Mouse (Mus musculus) liver, embryonic 13.5 days (tissue): ENCODE results near the gene Trak1. TPM values are rescaled to one million over a fixed set of nuclear protein-coding genes. Genes with fewer than 3 reads are reported as not detected.

Source experiments
- ATAC-seq: fragments of 200-750 bp; cut with Nextera tagmentation; 2 replicates; pipeline ENCODE4 v1.8.0; 2017; ENCODE audit warnings: low read depth, mild to moderate bottlenecking, moderate number of reproducible peaks, moderate library complexity
- DNase-seq: peaks from one replicate; pipeline ENCODE4 v3.0.0; 2022
- H3K27ac ChIP-seq: fragments of 300-500 bp; sonication (generic); 2 replicates; pipeline ENCODE4 v1.5.1; 2015; ENCODE audit warnings: moderate library complexity, mild to moderate bottlenecking, inconsistent platforms
- H3K27me3 ChIP-seq: fragments of 300-500 bp; sonication (generic); 2 replicates; pipeline ENCODE4 v1.6.1; 2015; ENCODE audit warnings: mild to moderate bottlenecking, inconsistent platforms
- H3K36me3 ChIP-seq: fragments of 300-500 bp; sonication (generic); 2 replicates; pipeline ENCODE4 v1.6.1; 2015; ENCODE audit warnings: mild to moderate bottlenecking, inconsistent platforms
- H3K4me1 ChIP-seq: fragments of 300-500 bp; sonication (generic); replicated peaks from 2 replicates; pipeline ENCODE4 v1.6.1; 2015; ENCODE audit warnings: inconsistent platforms
- H3K4me2 ChIP-seq: fragments of 300-500 bp; sonication (generic); 2 replicates; pipeline ENCODE4 v1.6.1; 2015; ENCODE audit warnings: inconsistent platforms, mild to moderate bottlenecking, moderate library complexity
- H3K4me3 ChIP-seq: fragments of 300-500 bp; sonication (generic); replicated peaks from 2 replicates; pipeline ENCODE4 v1.5.1; 2015; ENCODE audit warnings: mild to moderate bottlenecking, inconsistent platforms
- H3K9ac ChIP-seq: fragments of 300-500 bp; sonication (generic); 2 replicates; pipeline ENCODE4 v1.6.1; 2015; ENCODE audit warnings: mild to moderate bottlenecking, inconsistent platforms
- H3K9me3 ChIP-seq: fragments of 300-500 bp; sonication (generic); replicated peaks from 2 replicates; pipeline ENCODE4 v1.6.1; 2016; ENCODE audit warnings: inconsistent platforms
- WGBS: fragments of 180-500 bp; shearing (Covaris S2); methylation state at CpG from one replicate; pipeline ENCODE4 v1.1.7; 2015; ENCODE audit not compliant: insufficient replicate concordance; 5-methylcytosine and 5-hydroxymethylcytosine counted together
- polyA plus RNA-seq: library from polyadenylated mRNA; unstranded; fragments of >200 nt; fragmentation: Nextera tagmentation; extraction: Ambion mirVana; gene quantifications from 2 replicates; pipeline ENCODE4 v1.2.1, GENCODE M21; 2015

The Trak1 gene
- polyA plus RNA-seq, 1 experiment from 2014 or later, result 3.6 TPM

DNA sequence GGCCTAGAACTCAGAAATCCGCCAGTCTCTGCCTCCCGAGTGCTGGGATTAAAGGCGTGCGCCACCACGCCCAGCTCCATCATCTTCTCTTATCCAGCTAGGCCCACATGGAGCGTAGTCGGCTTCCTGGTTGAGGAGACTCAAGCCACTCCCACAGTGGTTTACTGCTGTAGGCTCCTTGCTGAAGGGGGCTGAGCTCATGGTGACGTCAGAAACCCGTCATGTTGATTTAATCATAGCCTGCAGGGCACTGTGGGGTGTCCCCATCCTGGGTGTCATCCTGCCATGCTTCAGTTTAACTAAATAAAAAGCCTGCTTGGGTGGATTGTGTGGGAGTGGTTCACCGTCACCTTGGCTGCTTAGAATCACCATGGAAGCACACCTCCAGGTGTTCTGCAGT, 92.0 kb downstream of the Trak1 start:
- H3K4me2 ChIP-seq, result no peak overlapping the region
- WGBS, result 75% methylated on average over 10 of the region's 10 CpGs

GRCm38 (mm10) chr9:121391898-121392297, 94.6 kb downstream of the Trak1 start:
- Histone ChIP-seq H3K9ac (no peak overlapping the region), H3K9me3 (no peaks in the 10 kb centered on the region), H3K4me2 (no peak overlapping the region), H3K36me3 (no peaks in the 10 kb centered on the region), H3K27me3 (no peaks in the 10 kb centered on the region), H3K4me1 (no peaks in the 10 kb centered on the region), H3K4me3 (no peak overlapping the region), H3K27ac (no peak overlapping the region)
- WGBS, result 82% methylated on average over 13 of the region's 13 CpGs
- no peak for DNase-seq
- no peak for ATAC-seq

More for the DNA sequence above, 92.0 kb downstream of the Trak1 start:
- H3K36me3 ChIP-seq, result no peaks in the 10 kb centered on the region
- DNase-seq, result no peak
- H3K27ac ChIP-seq, result no peak overlapping the region
- H3K9me3 ChIP-seq, result no peaks in the 10 kb centered on the region
- H3K4me3 ChIP-seq, result no peak overlapping the region
- no peak overlapping the region for H3K9ac ChIP-seq
- ATAC-seq, result no peak
- peaks cover 11% of the 10 kb centered on the region for H3K4me1 ChIP-seq
- no peaks in the 10 kb centered on the region for H3K27me3 ChIP-seq

- DNase-seq (no peak), ATAC-seq (peak; percentile 53; the same call in 1 of the 2 replicates)
- no peaks in the 10 kb centered on the region for H3K9me3 ChIP-seq
- no peak overlapping the region for H3K27ac ChIP-seq
- H3K4me3 ChIP-seq, result no peak overlapping the region
- H3K4me2 ChIP-seq, result no peak overlapping the region
- H3K4me1 ChIP-seq, result no peaks in the 10 kb centered on the region
- no peaks in the 10 kb centered on the region for H3K36me3 ChIP-seq
- no peak overlapping the region for H3K9ac ChIP-seq
- WGBS, result 33% methylated on average over 5 of the region's 5 CpGs
- no peaks in the 10 kb centered on the region for H3K27me3 ChIP-seq
Measured at GRCm38 (mm10) chr9:121392427-121392826, 95.1 kb downstream of the Trak1 start.

GRCm38 (mm10) chr9:121393104-121393503, 95.8 kb downstream of the Trak1 start:
- Histone ChIP-seq H3K4me1 (peaks cover under 1% of the 10 kb centered on the region; the same call in 1 of the 2 replicates), H3K9ac (no peak overlapping the region), H3K27ac (no peak overlapping the region), H3K27me3 (no peaks in the 10 kb centered on the region), H3K36me3 (no peaks in the 10 kb centered on the region), H3K4me3 (no peak overlapping the region), H3K4me2 (no peak overlapping the region), H3K9me3 (no peaks in the 10 kb centered on the region)
- DNase-seq, result no peak
- no peak for ATAC-seq
- WGBS, result 78% methylated on average over 4 of the region's 4 CpGs

DNA sequence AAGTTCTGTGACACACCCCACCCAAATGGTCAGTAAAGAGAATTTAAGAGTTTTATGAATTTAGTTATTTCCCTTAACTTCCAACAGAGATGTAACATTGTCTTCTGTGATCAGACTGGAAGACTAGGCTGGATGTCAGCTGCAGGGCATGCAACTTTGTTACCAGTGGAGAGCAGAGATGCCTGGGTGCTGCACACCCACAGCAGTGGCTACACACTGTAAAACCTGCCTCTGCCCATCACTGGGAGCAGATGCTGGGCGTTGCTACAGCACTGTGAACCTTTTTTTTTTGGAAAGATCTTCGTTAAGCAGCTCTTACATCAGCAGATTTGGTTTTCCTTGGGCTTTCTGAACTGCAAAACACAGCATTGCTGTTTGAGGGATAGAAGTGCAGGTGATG, 97.6 kb downstream of the Trak1 start:
- Histone ChIP-seq H3K4me3 (no peak overlapping the region), H3K4me2 (no peak overlapping the region), H3K9ac (no peak overlapping the region), H3K27me3 (no peaks in the 10 kb centered on the region), H3K27ac (no peak overlapping the region), H3K36me3 (no peaks in the 10 kb centered on the region), H3K9me3 (no peaks in the 10 kb centered on the region), H3K4me1 (peaks cover 3% of the 10 kb centered on the region; the same call in 1 of the 2 replicates)
- DNase-seq, result no peak
- 60% methylated on average over 2 of the region's 2 CpGs for WGBS
- no peak for ATAC-seq

DNA sequence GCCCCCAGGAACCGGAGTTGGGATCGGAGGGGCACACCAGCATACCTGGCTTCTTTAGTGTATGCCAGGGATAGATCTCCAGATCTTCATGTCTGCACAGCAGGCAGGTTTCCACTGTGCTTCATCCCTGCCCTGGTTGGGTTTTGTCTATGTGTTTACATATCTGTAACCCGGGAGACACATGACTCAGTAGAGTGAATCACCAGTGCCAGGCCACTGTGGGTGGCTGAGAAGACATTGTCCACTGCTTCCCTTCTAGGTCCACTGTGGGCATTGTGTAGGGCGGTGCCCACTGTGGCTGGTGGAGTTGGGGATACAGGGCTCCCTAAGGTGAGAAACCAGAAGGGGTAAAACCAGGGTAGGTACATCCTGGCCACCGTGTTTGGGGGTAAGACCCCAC, 98.5 kb downstream of the Trak1 start:
- no peaks in the 10 kb centered on the region for H3K9me3 ChIP-seq
- no peak overlapping the region for H3K27ac ChIP-seq
- ATAC-seq, result no peak
- H3K4me2 ChIP-seq, result no peak overlapping the region
- WGBS, result 75% methylated on average over 5 of the region's 5 CpGs
- H3K9ac ChIP-seq, result no peak overlapping the region
- peaks cover 3% of the 10 kb centered on the region; the same call in 1 of the 2 replicates for H3K4me1 ChIP-seq
- H3K36me3 ChIP-seq, result no peaks in the 10 kb centered on the region
- DNase-seq, result no peak
- H3K27me3 ChIP-seq, result no peaks in the 10 kb centered on the region
- H3K4me3 ChIP-seq, result no peak overlapping the region

DNA sequence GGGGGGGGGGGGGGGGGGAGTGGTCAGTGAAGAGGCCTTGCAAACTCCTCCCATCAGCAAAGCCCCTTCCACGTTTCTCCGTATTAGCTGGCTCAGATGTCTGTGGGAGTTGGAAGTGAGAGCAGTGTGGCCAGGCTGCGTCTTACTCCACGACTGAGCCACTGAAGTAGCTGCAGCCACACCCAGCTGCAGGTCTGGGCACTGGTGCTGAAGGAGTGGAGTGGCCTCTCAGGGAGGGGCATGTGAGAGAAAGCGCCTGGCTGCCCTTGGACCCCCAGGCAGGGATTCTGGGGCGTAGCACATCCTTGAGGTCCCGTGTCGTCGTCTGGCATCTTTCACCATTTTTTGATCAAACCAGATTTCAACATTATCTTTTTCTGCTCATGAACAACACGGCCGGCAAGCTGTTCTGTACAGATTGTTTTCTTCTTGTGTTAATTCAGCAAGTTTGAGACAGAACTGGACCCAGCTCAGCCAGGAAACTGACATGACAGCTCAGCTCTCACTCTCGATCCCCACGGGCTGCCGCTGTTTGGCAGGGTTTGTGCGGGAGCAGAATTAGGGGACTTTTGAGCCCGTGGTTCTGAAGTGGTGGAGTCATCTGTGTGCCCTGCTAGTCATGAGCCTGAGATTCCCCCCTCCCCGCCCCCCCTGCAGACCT, 100.9 kb downstream of the Trak1 start:
- WGBS, result 78% methylated on average over 17 of the region's 17 CpGs

DNA sequence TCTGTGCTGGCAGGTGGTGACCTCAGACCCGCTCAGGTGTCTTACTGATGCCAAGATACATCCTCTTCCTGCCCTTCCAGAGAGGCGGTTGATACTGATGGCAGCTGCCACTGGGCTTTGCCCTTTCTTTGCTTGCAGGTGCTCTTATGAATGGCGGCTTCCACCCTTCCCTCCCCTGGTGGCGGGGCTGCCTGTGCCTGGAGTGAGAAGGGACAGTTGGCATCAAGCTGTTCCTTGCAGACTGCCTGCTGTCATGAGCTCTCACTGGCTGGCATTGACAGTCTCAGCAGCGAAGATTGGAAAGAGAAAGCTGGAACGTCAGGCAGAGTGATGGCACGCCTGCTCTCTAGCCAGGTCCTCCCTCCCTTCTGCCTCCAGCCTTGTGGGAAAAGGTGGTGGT, 101.5 kb downstream of the Trak1 start:
- Histone ChIP-seq H3K9me3 (no peaks in the 10 kb centered on the region), H3K4me2 (no peak overlapping the region), H3K27me3 (no peaks in the 10 kb centered on the region), H3K4me1 (peaks cover 9% of the 10 kb centered on the region; the same call in 1 of the 2 replicates), H3K36me3 (no peaks in the 10 kb centered on the region), H3K27ac (no peak overlapping the region), H3K4me3 (no peak overlapping the region), H3K9ac (no peak overlapping the region)
- ATAC-seq (no peak), DNase-seq (no peak)
- WGBS, result 78% methylated on average over 7 of the region's 7 CpGs

More for the DNA sequence above, 100.9 kb downstream of the Trak1 start:
- DNase-seq (no peak), ATAC-seq (no peak)
- H3K4me3 ChIP-seq, result no peak overlapping the region
- H3K27ac ChIP-seq, result no peak overlapping the region
- no peaks in the 10 kb centered on the region for H3K9me3 ChIP-seq
- H3K4me1 ChIP-seq, result peaks cover 5% of the 10 kb centered on the region; the same call in 1 of the 2 replicates
- no peak overlapping the region for H3K4me2 ChIP-seq
- no peaks in the 10 kb centered on the region for H3K27me3 ChIP-seq
- no peaks in the 10 kb centered on the region for H3K36me3 ChIP-seq
- H3K9ac ChIP-seq, result no peak overlapping the region

DNA sequence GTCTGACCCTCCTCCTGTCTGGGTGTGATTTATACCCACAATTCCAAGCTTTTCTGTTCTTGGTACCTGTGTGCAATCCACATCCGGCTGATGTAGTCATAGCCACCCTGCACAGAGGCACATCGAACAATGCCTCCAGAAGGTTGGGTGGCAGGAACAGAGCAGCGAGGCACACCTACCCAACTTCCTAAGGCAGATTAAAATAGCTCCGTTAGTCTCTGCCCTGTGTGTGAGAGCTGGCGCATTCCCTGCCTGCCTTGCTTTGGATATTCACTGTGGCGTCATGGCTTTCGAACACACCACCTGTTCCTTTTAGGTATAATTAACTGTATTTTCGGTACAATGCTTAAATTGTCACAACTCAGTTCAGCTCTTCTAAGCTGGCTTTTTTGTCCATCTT, 103.3 kb downstream of the Trak1 start:
- H3K27ac ChIP-seq, result no peak overlapping the region
- peaks cover 14% of the 10 kb centered on the region for H3K4me1 ChIP-seq
- no peak overlapping the region for H3K9ac ChIP-seq
- no peaks in the 10 kb centered on the region for H3K9me3 ChIP-seq
- no peaks in the 10 kb centered on the region for H3K27me3 ChIP-seq
- 81% methylated on average over 8 of the region's 8 CpGs for WGBS
- H3K4me3 ChIP-seq, result no peak overlapping the region
- H3K4me2 ChIP-seq, result no peak overlapping the region
- ATAC-seq, result no peak
- DNase-seq, result no peak
- H3K36me3 ChIP-seq, result no peaks in the 10 kb centered on the region

DNA sequence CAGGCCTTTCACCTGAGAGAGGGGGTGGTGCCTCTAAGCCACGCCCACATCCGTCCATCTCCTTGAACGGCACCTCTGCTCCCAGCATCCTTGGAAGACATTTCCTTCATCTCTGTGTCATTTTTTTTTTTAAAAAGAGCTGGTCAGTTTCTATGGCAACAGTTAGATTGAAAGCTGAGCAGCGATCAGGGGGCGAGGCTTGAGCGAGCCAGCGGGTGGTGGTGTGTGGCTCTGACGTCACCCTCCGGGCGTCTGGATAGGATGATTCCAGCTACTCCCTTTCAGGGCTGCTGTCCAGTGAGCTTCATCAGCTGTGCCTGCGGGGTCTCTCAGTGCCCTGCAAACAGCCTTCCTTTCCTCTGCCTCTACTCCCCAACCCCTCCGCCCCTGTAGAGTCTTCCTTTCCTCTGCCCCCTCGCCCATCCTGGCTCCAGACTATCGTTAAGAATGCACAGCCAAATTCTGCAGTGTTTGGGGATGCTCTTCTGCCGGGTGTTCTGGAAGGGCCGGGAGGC, 105.9 kb downstream of the Trak1 start:
- Histone ChIP-seq H3K27me3 (no peaks in the 10 kb centered on the region), H3K4me3 (no peak overlapping the region), H3K4me2 (0 out of 2 replicates have a peak overlapping the region, but pooled peaks have one; percentile 8), H3K4me1 (peaks cover 14% of the 10 kb centered on the region), H3K9ac (no peak overlapping the region), H3K27ac (no peak overlapping the region), H3K9me3 (no peaks in the 10 kb centered on the region), H3K36me3 (no peaks in the 10 kb centered on the region)
- DNase-seq (no peak), ATAC-seq (no peak)
- 56% methylated on average over 16 of the region's 16 CpGs for WGBS

DNA sequence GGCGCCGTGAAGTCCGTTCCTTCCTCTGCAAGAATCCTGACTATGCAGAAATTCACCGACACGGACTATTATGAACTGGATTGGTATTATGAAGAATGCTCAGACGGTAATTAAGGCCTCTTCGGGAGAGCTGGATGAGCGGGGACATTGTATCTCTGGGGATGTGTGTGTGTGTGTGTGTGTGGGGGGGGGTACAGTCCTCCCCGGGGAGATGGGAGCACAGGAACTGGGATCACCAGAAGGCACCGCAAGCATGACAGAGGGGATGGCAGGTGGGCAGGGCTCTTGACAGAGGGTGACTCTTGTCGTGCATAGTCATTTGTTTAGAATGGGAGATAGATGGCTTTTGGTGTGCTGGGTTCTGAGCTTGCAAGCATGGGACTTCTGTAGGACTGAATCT, 106.4 kb downstream of the Trak1 start:
- no peaks in the 10 kb centered on the region for H3K9me3 ChIP-seq
- DNase-seq (no peak), ATAC-seq (no peak)
- H3K4me1 ChIP-seq, result peaks cover 13% of the 10 kb centered on the region
- no peak overlapping the region for H3K27ac ChIP-seq
- H3K4me2 ChIP-seq, result 0 out of 2 replicates have a peak overlapping the region, but pooled peaks have one; percentile 8
- no peaks in the 10 kb centered on the region for H3K27me3 ChIP-seq
- no peak overlapping the region for H3K4me3 ChIP-seq
- no peak overlapping the region for H3K9ac ChIP-seq
- WGBS, result 79% methylated on average over 11 of the region's 11 CpGs
- no peaks in the 10 kb centered on the region for H3K36me3 ChIP-seq
